Mouse (Mus musculus) MEL (cell line): ENCODE measurements at regions not wholly inside any gene's neighbourhood (a gene's known extent, or its start where the extent isn't known, plus 50 kb on each side); places are given as distances from the start of the nearest gene placed in this dataset.

ENCODE experiments used
- DNase-seq: peaks from one replicate; pipeline ENCODE4 v3.0.0; 2011; ENCODE audit warnings: low read depth, low spot score
- H3K27ac ChIP-seq: 2 replicates; pipeline ENCODE4 v1.5.1; 2012; ENCODE audit warnings: low read depth, mild to moderate bottlenecking, control low read depth, low read length, moderate library complexity; ENCODE audit not compliant: control insufficient read depth
- H3K27me3 ChIP-seq, 2 experiments: fragments of 150-350 bp in 1 of 2; sonication (generic) in 1 of 2; 2 replicates each; pipeline ENCODE4 v1.6.1; 2012; ENCODE audit warnings: low read length in 2 of 2, mild to moderate bottlenecking in 2 of 2, improper control_type of control experiment in 1 of 2, moderate library complexity in 1 of 2; ENCODE audit not compliant: insufficient read depth in 2 of 2, control insufficient read depth in 1 of 2
- H3K36me3 ChIP-seq, 2 experiments: 2 replicates each; pipeline ENCODE4 v1.6.1; 2012 to 2014; ENCODE audit warnings: low read length in 2 of 2, improper control_type of control experiment in 1 of 2, inconsistent platforms in 1 of 2, mild to moderate bottlenecking in 1 of 2; ENCODE audit not compliant: insufficient read depth in 2 of 2, control insufficient read depth in 1 of 2
- H3K4me1 ChIP-seq, 2 experiments: fragments of 150-350 bp in 1 of 2; sonication (generic) in 1 of 2; 2 replicates each; pipeline ENCODE4 v1.6.1; 2012; ENCODE audit warnings: low read length in 2 of 2, improper control_type of control experiment in 1 of 2, mild to moderate bottlenecking in 1 of 2; ENCODE audit not compliant: insufficient read depth in 2 of 2, control insufficient read depth in 1 of 2
- H3K4me3 ChIP-seq, 2 experiments: fragments of 150-350 bp in 1 of 2; sonication (generic) in 1 of 2; 2 replicates each; pipeline ENCODE4 v1.5.1; 2012; ENCODE audit warnings: low read depth in 2 of 2, low read length in 2 of 2, mild to moderate bottlenecking in 2 of 2, moderate library complexity in 2 of 2, control low read depth in 1 of 2, improper control_type of control experiment in 1 of 2; ENCODE audit not compliant: control insufficient read depth in 1 of 2, insufficient read depth in 1 of 2
- H3K79me2 ChIP-seq: 2 replicates; pipeline ENCODE4 v1.6.1; 2012; ENCODE audit warnings: mild to moderate bottlenecking, low read length, moderate library complexity; ENCODE audit not compliant: control insufficient read depth, poor library complexity, insufficient read depth
- H3K9ac ChIP-seq: 2 replicates; pipeline ENCODE4 v1.6.1; 2012; ENCODE audit warnings: low read depth, mild to moderate bottlenecking, control low read depth, low read length, moderate library complexity; ENCODE audit not compliant: control insufficient read depth, poor library complexity, severe bottlenecking
- H3K9me3 ChIP-seq: fragments of 150-350 bp; sonication (generic); replicated peaks from 2 replicates; pipeline ENCODE4 v1.6.1; 2012; ENCODE audit warnings: mild to moderate bottlenecking, low read length, improper control_type of control experiment, moderate library complexity; ENCODE audit not compliant: insufficient read depth
- BHLHE40 ChIP-seq: IDR thresholded peaks from 2 replicates; pipeline ENCODE4 v1.6.1; 2012; ENCODE audit warnings: low read depth, mild to moderate bottlenecking, inconsistent platforms, low read length, improper control_type of control experiment, borderline replicate concordance
- CHD1 ChIP-seq: IDR thresholded peaks from 2 replicates; pipeline ENCODE4 v1.6.1; 2012; ENCODE audit warnings: low read depth, mild to moderate bottlenecking, inconsistent platforms, low read length, improper control_type of control experiment
- CHD2 ChIP-seq: IDR thresholded peaks from 2 replicates; pipeline ENCODE4 v1.6.1; 2011; ENCODE audit warnings: low read length, improper control_type of control experiment
- CTCF ChIP-seq, 3 experiments: IDR thresholded peaks in 2 of 3; conservative IDR thresholded peaks in 1 of 3; 2 replicates each; pipeline ENCODE4 v1.5.1; 2011 to 2012; ENCODE audit warnings: low read length in 3 of 3, low read depth in 2 of 3, mild to moderate bottlenecking in 2 of 3, improper control_type of control experiment in 1 of 3, inconsistent platforms in 1 of 3, mixed read lengths in 1 of 3, moderate library complexity in 1 of 3; ENCODE audit not compliant: control insufficient read depth in 1 of 3, insufficient read depth in 1 of 3, poor library complexity in 1 of 3, severe bottlenecking in 1 of 3
- E2F4 ChIP-seq: IDR thresholded peaks from 2 replicates; pipeline ENCODE4 v1.6.1; 2011; ENCODE audit warnings: low read depth, low read length, improper control_type of control experiment, borderline replicate concordance
- ELF1 ChIP-seq: IDR thresholded peaks from 2 replicates; pipeline ENCODE4 v1.6.1; 2014; ENCODE audit warnings: low read depth, mild to moderate bottlenecking, inconsistent platforms, low read length, improper control_type of control experiment, moderate library complexity
- ETS1 ChIP-seq: IDR thresholded peaks from 2 replicates; pipeline ENCODE4 v1.6.1; 2012; ENCODE audit warnings: low read depth, mild to moderate bottlenecking, inconsistent platforms, low read length, improper control_type of control experiment, moderate library complexity
- GABPA ChIP-seq: IDR thresholded peaks from 2 replicates; pipeline ENCODE4 v1.6.1; 2012; ENCODE audit warnings: low read depth, mild to moderate bottlenecking, inconsistent platforms, low read length, improper control_type of control experiment, moderate library complexity
- GATA1 ChIP-seq: IDR thresholded peaks from 2 replicates; pipeline ENCODE4 v1.6.1; 2011; ENCODE audit warnings: low read depth, low read length, improper control_type of control experiment
- HCFC1 ChIP-seq: IDR thresholded peaks from 2 replicates; pipeline ENCODE4 v1.6.1; 2012; ENCODE audit warnings: low read depth, mild to moderate bottlenecking, inconsistent platforms, low read length, improper control_type of control experiment, moderate library complexity
- JUND ChIP-seq: IDR thresholded peaks from 2 replicates; pipeline ENCODE4 v1.6.1; 2011; ENCODE audit warnings: low read depth, mild to moderate bottlenecking, improper control_type of control experiment, low read length
- KAT2A ChIP-seq: conservative IDR thresholded peaks from 2 replicates; pipeline ENCODE4 v1.6.1; 2012; ENCODE audit warnings: low read depth, low read length, improper control_type of control experiment, inconsistent platforms
- MAFK ChIP-seq: IDR thresholded peaks from 2 replicates; pipeline ENCODE4 v1.6.1; 2011; ENCODE audit warnings: low read depth, mild to moderate bottlenecking, low read length, improper control_type of control experiment, borderline replicate concordance
- MEF2A ChIP-seq: IDR thresholded peaks from 2 replicates; pipeline ENCODE4 v1.6.1; 2014; ENCODE audit warnings: low read depth, mild to moderate bottlenecking, inconsistent platforms, low read length, improper control_type of control experiment; ENCODE audit not compliant: poor library complexity, insufficient replicate concordance, severe bottlenecking; ENCODE audit errors: extremely low read depth
- MYB ChIP-seq: IDR thresholded peaks from 2 replicates; pipeline ENCODE4 v1.6.1; 2011; ENCODE audit warnings: mild to moderate bottlenecking, low read depth, low read length, improper control_type of control experiment
- MYC ChIP-seq: IDR thresholded peaks from 2 replicates; pipeline ENCODE4 v1.6.1; 2011; ENCODE audit warnings: low read depth, mild to moderate bottlenecking, low read length, improper control_type of control experiment, moderate library complexity
- NRF1 ChIP-seq: IDR thresholded peaks from 2 replicates; pipeline ENCODE4 v1.6.1; 2014; ENCODE audit warnings: low read depth, mild to moderate bottlenecking, inconsistent platforms, low read length, improper control_type of control experiment, moderate library complexity; ENCODE audit not compliant: poor library complexity, insufficient read depth, severe bottlenecking
- RAD21 ChIP-seq: IDR thresholded peaks from 2 replicates; pipeline ENCODE4 v1.6.1; 2011; ENCODE audit warnings: mild to moderate bottlenecking, low read depth, low read length, improper control_type of control experiment
- SMC3 ChIP-seq: IDR thresholded peaks from 2 replicates; pipeline ENCODE4 v1.6.1; 2011; ENCODE audit warnings: low read depth, low read length, improper control_type of control experiment
- USF2 ChIP-seq, 2 experiments: IDR thresholded peaks; 2 replicates each; pipeline ENCODE4 v1.6.1; 2011 to 2012; ENCODE audit warnings: improper control_type of control experiment in 2 of 2, low read length in 2 of 2, borderline replicate concordance in 1 of 2, inconsistent platforms in 1 of 2, low read depth in 1 of 2, mild to moderate bottlenecking in 1 of 2; ENCODE audit not compliant: insufficient read depth in 1 of 2
- ZC3H11A ChIP-seq: IDR thresholded peaks from 2 replicates; pipeline ENCODE4 v1.6.1; 2012; ENCODE audit warnings: low read depth, mild to moderate bottlenecking, inconsistent platforms, low read length, improper control_type of control experiment
- ZKSCAN1 ChIP-seq: IDR thresholded peaks from 2 replicates; pipeline ENCODE4 v1.6.1; 2012; ENCODE audit warnings: low read depth, mild to moderate bottlenecking, inconsistent platforms, low read length, improper control_type of control experiment, moderate library complexity
- ZNF384 ChIP-seq: IDR thresholded peaks from 2 replicates; pipeline ENCODE4 v1.6.1; 2012; ENCODE audit warnings: low read depth, mild to moderate bottlenecking, inconsistent platforms, low read length, improper control_type of control experiment

- Histone ChIP-seq H3K4me1 (no peaks in the 10 kb centered on the region), H3K27me3 (no peaks in the 10 kb centered on the region), H3K4me3 (no peak overlapping the region)
- TF ChIP-seq MAFK (no peak), GATA1 (no peak), BHLHE40 (no peak), ZKSCAN1 (no peak)
- TF ChIP-seq, all 39 proteins: peak for 0
- no peak for DNase-seq
- no peaks in the 10 kb centered on the region for H3K79me2 ChIP-seq
- no peak overlapping the region for H3K27ac ChIP-seq
- no peaks in the 10 kb centered on the region for H3K36me3 ChIP-seq
- no peaks in the 10 kb centered on the region for H3K9me3 ChIP-seq
- no peak overlapping the region for H3K9ac ChIP-seq
Observed at GRCm38 (mm10) chr6:51039486-51040180, 385.4 kb upstream of the Npvf start.

- H3K4me1 ChIP-seq = no peaks in the 10 kb centered on the region
- no peak for DNase-seq
- TF ChIP-seq NRF1 (no peak), JUND (no peak), ZKSCAN1 (no peak), MYC (no peak), ELF1 (no peak), HCFC1 (no peak), SMC3 (no peak), RAD21 (no peak)
Observed at GRCm38 (mm10) chr6:51043970-51044369, 388.5 kb upstream of the Nfe2l3 start.

GRCm38 (mm10) chr6:51044873-51045272 lies 387.6 kb upstream of the Nfe2l3 start:
- Histone ChIP-seq H3K79me2 (no peaks in the 10 kb centered on the region), H3K9me3 (no peaks in the 10 kb centered on the region)
- TF ChIP-seq KAT2A (no peak), MYB (no peak), ZC3H11A (no peak), ZNF384 (no peak), MEF2A (no peak), E2F4 (no peak), CHD1 (no peak), ETS1 (no peak), RAD21 (no peak), CTCF (IDR thresholded peaks at IDR 0.05 in 2 of 3, conservative IDR thresholded peaks at IDR 0.05 in 1 of 3; ENCODE audit: control insufficient read depth in 1 of 3, insufficient read depth in 1 of 3, low read depth in 2 of 3, low read length in 3 of 3, poor library complexity in 1 of 3, severe bottlenecking in 1 of 3) (no peak), CHD2 (no peak), GABPA (no peak), ELF1 (no peak), USF2 (IDR thresholded peaks at IDR 0.05; ENCODE audit: borderline replicate concordance in 1 of 2, insufficient read depth in 1 of 2, low read depth in 1 of 2, low read length in 2 of 2) (no peak), MAFK (no peak)

More at GRCm38 (mm10) chr6:51043970-51044369, 388.5 kb upstream of the Nfe2l3 start:
- H3K27ac ChIP-seq = no peak overlapping the region
- no peaks in the 10 kb centered on the region for H3K36me3 ChIP-seq
- no peak overlapping the region for H3K4me3 ChIP-seq
- H3K27me3 ChIP-seq = no peaks in the 10 kb centered on the region
- no peaks in the 10 kb centered on the region for H3K79me2 ChIP-seq
- H3K9ac ChIP-seq = no peak overlapping the region
- H3K9me3 ChIP-seq = no peaks in the 10 kb centered on the region

More at GRCm38 (mm10) chr6:51044873-51045272, 387.6 kb upstream of the Nfe2l3 start:
- no peak overlapping the region for H3K4me3 ChIP-seq
- no peak overlapping the region for H3K9ac ChIP-seq
- H3K36me3 ChIP-seq = no peaks in the 10 kb centered on the region
- no peak for DNase-seq
- no peaks in the 10 kb centered on the region for H3K27me3 ChIP-seq
- no peaks in the 10 kb centered on the region for H3K4me1 ChIP-seq
- no peak overlapping the region for H3K27ac ChIP-seq
